Mouse (Mus musculus) layer of hippocampus, postnatal 14 days (tissue): ENCODE data around the gene Tnfsf13. TPM values are rescaled to one million over a fixed set of nuclear protein-coding genes. Genes with fewer than 3 reads are reported as not detected.
"Not testable (repeated sequence)": the region's sequence is repeated elsewhere in the genome, so short reads cannot be mapped to it uniquely, and the experiment has no call there.

ENCODE experiments used
- DNase-seq, 2 experiments: peaks; one replicate each; pipeline ENCODE4 v3.0.0; 2021 to 2022; ENCODE audit warnings: low spot score in 2 of 2, mixed read lengths in 1 of 2
- total RNA-seq, 2 experiments: library from RNA; stranded (reverse); gene quantifications; 2 replicates each; pipeline ENCODE4 v1.2.3; 2021

Gene Tnfsf13
- total RNA-seq, 2 experiments from 2014 or later = 0.88 to 1.1 TPM

GRCm38 (mm10) chr11:69704613-69705010, 19.0 kb upstream of the Tnfsf13 start:
- no peak for DNase-seq

- DNase-seq = no peak
These were observed 18.4 kb upstream of the Tnfsf13 start for GRCm38 (mm10) chr11:69703814-69704612.

GRCm38 (mm10) chr11:69703381-69703780, 17.8 kb upstream of the Tnfsf13 start:
- DNase-seq = not testable (repeated sequence)

- DNase-seq = not testable (repeated sequence)
These were observed 17.3 kb upstream of the Tnfsf13 start for GRCm38 (mm10) chr11:69702886-69703285.

GRCm38 (mm10) chr11:69699595-69699994, 14.0 kb upstream of the Tnfsf13 start:
- DNase-seq = no peak

- DNase-seq = no peak
These were observed 13.0 kb upstream of the Tnfsf13 start for GRCm38 (mm10) chr11:69698574-69698973.

- no peak for DNase-seq
These were observed 11.8 kb upstream of the Tnfsf13 start for GRCm38 (mm10) chr11:69697396-69697795.

GRCm38 (mm10) chr11:69695361-69696181, 10.0 kb upstream of the Tnfsf13 start, which contains the start of the genes Tnfsf12 and Tnfsfm13:
TSS of gene Tnfsf12 (minus strand) at chr11:69695849.
TSS of gene Tnfsfm13 (minus strand) at chr11:69696098.
- no peak for DNase-seq

- DNase-seq = no peak
These were observed 9.4 kb upstream of the Tnfsf13 start for GRCm38 (mm10) chr11:69695046-69695360.

- no peak for DNase-seq
These were observed 7.9 kb upstream of the Tnfsf13 start for GRCm38 (mm10) chr11:69693421-69693965.

- DNase-seq = no peak
These were observed 7.3 kb upstream of the Tnfsf13 start for GRCm38 (mm10) chr11:69692863-69693262.

- no peak for DNase-seq
These were observed 6.7 kb upstream of the Tnfsf13 start for GRCm38 (mm10) chr11:69692196-69692811.

GRCm38 (mm10) chr11:69689891-69690290, 4.3 kb upstream of the Tnfsf13 start:
- DNase-seq = no peak

GRCm38 (mm10) chr11:69687061-69687460, 1.5 kb upstream of the Tnfsf13 start:
- DNase-seq = no peak

GRCm38 (mm10) chr11:69686377-69686776, 793 bp upstream of the Tnfsf13 start:
- no peak for DNase-seq

GRCm38 (mm10) chr11:69684936-69685335, 648 bp downstream of the Tnfsf13 start:
- no peak for DNase-seq

- DNase-seq = no peak
These were observed 1.3 kb downstream of the Tnfsf13 start for GRCm38 (mm10) chr11:69684128-69684745.

GRCm38 (mm10) chr11:69683576-69683975, 2.0 kb downstream of the Tnfsf13 start:
- DNase-seq = no peak

GRCm38 (mm10) chr11:69682840-69683533, 2.6 kb downstream of the Tnfsf13 start:
- peak; percentile 92 to 94 for DNase-seq

- DNase-seq = no peak
These were observed 3.3 kb downstream of the Tnfsf13 start for GRCm38 (mm10) chr11:69682209-69682839.
